23 mouse cellular contexts compared by ENCODE assay signal in the genomic region with DNA sequence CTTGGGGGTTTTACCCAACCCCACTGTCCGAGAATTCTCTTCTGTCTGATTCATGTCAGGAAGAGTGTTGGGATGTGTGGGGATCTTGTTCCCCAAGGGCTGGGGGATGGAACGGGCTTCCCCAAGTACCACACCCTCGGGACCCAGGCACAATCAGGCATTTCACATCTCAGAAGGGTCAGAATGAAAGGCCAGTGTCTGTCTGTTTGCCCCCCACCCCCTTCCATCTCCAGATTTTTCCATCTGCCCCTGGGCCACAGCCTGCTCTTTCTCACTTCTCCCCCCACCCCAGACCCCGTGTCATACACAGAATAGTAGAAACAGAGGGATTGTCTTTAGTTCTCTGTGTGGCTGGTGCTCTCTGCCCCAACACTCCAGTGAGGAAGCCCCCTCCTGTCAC. TPM values are rescaled to one million over a fixed set of nuclear protein-coding genes. Genes with fewer than 3 reads are reported as not detected.
DNase-seq lines count a peak whose midpoint lies in the region; TF ChIP-seq lines count a peak whose summit lies in the region.
"Had no signal": no experiment of that assay in that cellular context is flagged by ENCODE, and none has a peak within 500 bp of the region (broad histone marks: within the 10 kb centered on the region; RNA-seq: fewer than 3 reads in every experiment).

No protein-coding gene starts in this region.

- H3K27ac ChIP-seq in cerebellum, adult 2 months (ENCODE audit: insufficient read depth, low read length), result peak overlapping the region; percentile 65; the same call in 1 of the 2 replicates
- H3K27ac ChIP-seq in layer of hippocampus, adult 2 months, result peak overlapping the region; percentile 74
- H3K27ac ChIP-seq: embryonic facial prominence, embryonic 12.5 days; embryonic facial prominence, embryonic 15.5 days; gastrocnemius, adult 2 months; hindbrain, embryonic 14.5 days; hindbrain, postnatal 0 days had no signal

- no peaks in the 10 kb centered on the region for H3K27me3 ChIP-seq in cerebellum, adult 2 months (ENCODE audit: control insufficient read depth, insufficient read depth, low read length)
- H3K27me3 ChIP-seq in E14TG2a.4 (ENCODE audit: insufficient read depth, low read length), result no peaks in the 10 kb centered on the region
- H3K27me3 ChIP-seq: embryonic facial prominence, embryonic 12.5 days had no signal

- no peak for DNase-seq in cerebellum, adult 2 months
- DNase-seq in cerebellum, postnatal 36 days, result no peak
- DNase-seq in layer of hippocampus, adult 2 months (ENCODE audit: low spot score in 2 of 2), result no peak
- no peak for DNase-seq in layer of hippocampus, adult 8-10 months (ENCODE audit: low spot score in 2 of 2)
- DNase-seq in liver, result no peak
- DNase-seq: adrenal gland, postnatal 10 days; adrenal gland, postnatal 36 days; cerebellum, adult 11 months; cerebellum, adult 8-10 months; cerebellum, postnatal 10 days; forebrain, postnatal 0 days; gastrocnemius, adult 2 months; gastrocnemius, postnatal 14 days; heart, adult 11 months had no signal

- no peaks in the 10 kb centered on the region for H3K9me3 ChIP-seq in E14TG2a.4 (ENCODE audit: low read length)
- H3K9me3 ChIP-seq: embryonic facial prominence, embryonic 12.5 days; embryonic facial prominence, embryonic 15.5 days; G1E had no signal

- peaks cover 3% of the 10 kb centered on the region for H3K4me1 ChIP-seq in cerebellum, adult 2 months (ENCODE audit: control insufficient read depth, insufficient read depth, low read length)
- H3K4me1 ChIP-seq in E14TG2a.4 (replicated peaks; ENCODE audit: low read depth, low read length), result peaks cover 90% of the 10 kb centered on the region
- H3K4me1 ChIP-seq: embryonic facial prominence, embryonic 12.5 days; embryonic facial prominence, embryonic 15.5 days had no signal

- peaks cover 95% of the 10 kb centered on the region for H3K36me3 ChIP-seq in E14TG2a.4 (ENCODE audit: insufficient read depth, low read length)
- H3K36me3 ChIP-seq: embryonic facial prominence, embryonic 12.5 days; embryonic facial prominence, embryonic 15.5 days had no signal

- TF ChIP-seq POLR2A in cerebellum, adult 2 months (IDR thresholded peaks at IDR 0.05; ENCODE audit: borderline replicate concordance, insufficient read depth, low read length), result no peak

- TF ChIP-seq CTCF in cerebellum, adult 2 months (IDR thresholded peaks at IDR 0.05; ENCODE audit: borderline replicate concordance, insufficient read depth, low read depth, low read length), result no peak
- TF ChIP-seq CTCF in layer of hippocampus, adult 2 months (conservative IDR thresholded peaks at IDR 0.05), result no peak
- TF ChIP-seq CTCF in E14TG2a.4 (conservative IDR thresholded peaks at IDR 0.05; ENCODE audit: low read length), result no peak

- 79% methylated on average over 4 of the region's 4 CpGs for WGBS in cerebellum, adult 2 months

- H3K4me3 ChIP-seq in cerebellum, adult 2 months (replicated peaks; ENCODE audit: insufficient read depth, low read depth, low read length), result no peak overlapping the region
- H3K4me3 ChIP-seq in layer of hippocampus, adult 2 months, result no peak overlapping the region
- 0 out of 2 replicates have a peak overlapping the region, but pooled peaks have one; percentile 7 for H3K4me3 ChIP-seq in E14TG2a.4 (replicated peaks; ENCODE audit: low read length)
- H3K4me3 ChIP-seq: embryonic facial prominence, embryonic 12.5 days; embryonic facial prominence, embryonic 15.5 days; gastrocnemius, adult 2 months had no signal

RNA-seq across cellular contexts. Expression of a gene that starts 20.6 kb away (rescaled TPM):
- polyA plus RNA-seq in cerebellum, adult 2 months (2012; rRNA removed), result 4.1 and 5.4 TPM in 2 replicates
- total RNA-seq in layer of hippocampus, adult 2 months (2021), result 10 to 100 TPM; 34.1 to 35.1 TPM
- 10 to 100 TPM; 28.9 to 38.6 (median 33.9) TPM for total RNA-seq in layer of hippocampus, adult 8-10 months (2022)

RNA-seq across cellular contexts. Expression of a gene that starts 32.9 kb away (rescaled TPM):
- 127 and 142 TPM in 2 replicates for polyA plus RNA-seq in cerebellum, adult 2 months (2012; rRNA removed)
- total RNA-seq in layer of hippocampus, adult 2 months (2021), result 100 to 1,000 TPM; 226 to 232 TPM
- total RNA-seq in layer of hippocampus, adult 8-10 months (2022), result 100 to 1,000 TPM; 212 to 220 (median 217) TPM
- total RNA-seq: hematopoietic stem cell, adult 5-6 weeks had no signal
- polyA plus RNA-seq: heart, postnatal 0 days; inflammation-experienced regulatory T-cells, adult 6 months had no signal

RNA-seq across cellular contexts. Expression of a gene that starts 54.3 kb away (rescaled TPM):
- 68.4 and 69.3 TPM in 2 replicates for polyA plus RNA-seq in cerebellum, adult 2 months (2012; rRNA removed)
- 100 to 1,000 TPM; 122 to 124 TPM for total RNA-seq in layer of hippocampus, adult 2 months (2021)
- 100 to 1,000 TPM; 110 to 149 (median 126) TPM for total RNA-seq in layer of hippocampus, adult 8-10 months (2022)
